Mouse (Mus musculus): ENCODE results near the gene Ndufs5. TPM values are rescaled to one million over a fixed set of nuclear protein-coding genes. Genes with fewer than 3 reads are reported as not detected.
A peak's percentile ranks its signal among the peaks of the same experiment; 100 is the strongest.

The Ndufs5 gene
- total and polyA plus RNA-seq, 3 experiments = 121 to 213 (median 174) TPM

- TF ChIP-seq GABPA (IDR thresholded peaks at IDR 0.05; ENCODE audit: insufficient replicate concordance, low read depth, low read length) = no peak
- TF ChIP-seq HCFC1 (IDR thresholded peaks at IDR 0.05; ENCODE audit: low read depth, low read length) = no peak
- TF ChIP-seq RAD21 (IDR thresholded peaks at IDR 0.05; ENCODE audit: low read depth, low read length) = no peak
- no peak for TF ChIP-seq MAX (IDR thresholded peaks at IDR 0.05; ENCODE audit: low read length)
- no peak; the same call in 1 of the 2 replicates for TF ChIP-seq CHD2 (IDR thresholded peaks at IDR 0.05; ENCODE audit: low read length)
- no peak for TF ChIP-seq ZKSCAN1 (IDR thresholded peaks at IDR 0.05; ENCODE audit: borderline replicate concordance, low read depth, low read length)
- no peak for TF ChIP-seq MAZ (IDR thresholded peaks at IDR 0.05; ENCODE audit: low read depth, low read length)
- TF ChIP-seq USF2 (conservative IDR thresholded peaks at IDR 0.05; ENCODE audit: low read depth, low read length) = no peak
- TF ChIP-seq PAX5 (IDR thresholded peaks at IDR 0.05; ENCODE audit: low read length) = no peak
- no peak for TF ChIP-seq MEF2A (IDR thresholded peaks at IDR 0.05; ENCODE audit: borderline replicate concordance, low read depth, low read length)
- no peak for TF ChIP-seq MXI1 (IDR thresholded peaks at IDR 0.05; ENCODE audit: low read depth, low read length)
- TF ChIP-seq POLR2AphosphoS2 (IDR thresholded peaks at IDR 0.05; ENCODE audit: low read depth, low read length) = no peak
- TF ChIP-seq ETS1 (conservative IDR thresholded peaks at IDR 0.05; ENCODE audit: low read depth, low read length) = no peak
- TF ChIP-seq MYC (IDR thresholded peaks at IDR 0.05; ENCODE audit: low read depth, low read length) = no peak
- TF ChIP-seq RCOR1 (conservative IDR thresholded peaks at IDR 0.05; ENCODE audit: low read depth, low read length) = no peak
- no peak for TF ChIP-seq ZC3H11A (IDR thresholded peaks at IDR 0.05; ENCODE audit: low read depth, low read length)
- TF ChIP-seq CTCF (conservative IDR thresholded peaks at IDR 0.05 in 1 of 2, IDR thresholded peaks at IDR 0.05 in 1 of 2; ENCODE audit: low read depth in 2 of 2, low read length in 2 of 2) = no peak
- TF ChIP-seq EP300 (IDR thresholded peaks at IDR 0.05; ENCODE audit: low read length) = no peak
- TF ChIP-seq CHD1 (IDR thresholded peaks at IDR 0.05; ENCODE audit: low read depth, low read length) = no peak
- Histone ChIP-seq H3K27me3 (replicated peaks) (peaks cover 62% of the 10 kb centered on the region), H3K9me3 (replicated peaks; ENCODE audit: low read length) (peaks cover 5% of the 10 kb centered on the region), H3K79me2 (replicated peaks; ENCODE audit: control insufficient read depth, extremely low read depth, insufficient read depth, poor library complexity, severe bottlenecking) (no peaks in the 10 kb centered on the region), H3K4me2 (ENCODE audit: insufficient read depth, low read depth, poor library complexity, severe bottlenecking) (peak overlapping the region; percentile 98), H3K4me3 (replicated peaks in 1 of 3; ENCODE audit: low read depth in 2 of 3, low read length in 2 of 3, poor library complexity in 1 of 3) (peak overlapping the region in 2 of 3 experiments; percentile 35 to 66), H3K27ac (ENCODE audit: insufficient read depth, low read depth) (no peak overlapping the region), H3K4me1 (ENCODE audit: control insufficient read depth in 1 of 2, insufficient read depth in 2 of 2) (peaks cover 4 to 6% of the 10 kb centered on the region in 2 experiments; a peak in 3 of 4 replicates), H3K36me3 (replicated peaks in 1 of 2; ENCODE audit: control insufficient read depth in 1 of 2, insufficient read depth in 1 of 2, low read length in 1 of 2) (no peaks in the 10 kb centered on the region), H3K9ac (ENCODE audit: insufficient read depth, low read depth) (peak overlapping the region; percentile 14; the same call in 1 of the 2 replicates)
- dilution Hi-C loops (cut with MboI; ENCODE audit: extremely low pct_ligation_motif_present, extremely low pct_unique_long_range_greater_than_20kb, low sequenced_read_pairs) (no loop called here), in situ Hi-C loops (cut with MboI; ENCODE audit: low pct_ligation_motif_present, low pct_unique_long_range_greater_than_20kb, low sequenced_read_pairs) (no loop called here)
- DNase-seq (ENCODE audit: extremely low read depth) = no peak
Observed at GRCm38 (mm10) chr4:123686368-123687024, 31.5 kb downstream of the Ndufs5 start.

GRCm38 (mm10) chr4:123685506-123686242, 32.3 kb downstream of the Ndufs5 start:
- in situ Hi-C loops (cut with MboI; ENCODE audit: low pct_ligation_motif_present, low pct_unique_long_range_greater_than_20kb, low sequenced_read_pairs) (no loop called here), dilution Hi-C loops (cut with MboI; ENCODE audit: extremely low pct_ligation_motif_present, extremely low pct_unique_long_range_greater_than_20kb, low sequenced_read_pairs) (no loop called here)
- Histone ChIP-seq H3K79me2 (replicated peaks; ENCODE audit: control insufficient read depth, extremely low read depth, insufficient read depth, poor library complexity, severe bottlenecking) (no peaks in the 10 kb centered on the region), H3K36me3 (replicated peaks in 1 of 2; ENCODE audit: control insufficient read depth in 1 of 2, insufficient read depth in 1 of 2, low read length in 1 of 2) (no peaks in the 10 kb centered on the region), H3K4me3 (replicated peaks in 1 of 3; ENCODE audit: low read depth in 2 of 3, low read length in 2 of 3, poor library complexity in 1 of 3) (no peak overlapping the region), H3K27me3 (replicated peaks) (peaks cover 68% of the 10 kb centered on the region), H3K9ac (ENCODE audit: insufficient read depth, low read depth) (no peak overlapping the region), H3K4me1 (ENCODE audit: control insufficient read depth in 1 of 2, insufficient read depth in 2 of 2) (peaks cover 4 to 6% of the 10 kb centered on the region in 2 experiments; a peak in 3 of 4 replicates), H3K9me3 (replicated peaks; ENCODE audit: low read length) (peaks cover 5% of the 10 kb centered on the region), H3K4me2 (ENCODE audit: insufficient read depth, low read depth, poor library complexity, severe bottlenecking) (no peak overlapping the region), H3K27ac (ENCODE audit: insufficient read depth, low read depth) (no peak overlapping the region)
- no peak for DNase-seq (ENCODE audit: extremely low read depth)
- TF ChIP-seq MAZ (IDR thresholded peaks at IDR 0.05; ENCODE audit: low read depth, low read length) (no peak), ETS1 (conservative IDR thresholded peaks at IDR 0.05; ENCODE audit: low read depth, low read length) (no peak), SIN3A (IDR thresholded peaks at IDR 0.05; ENCODE audit: low read length) (no peak), MAFK (IDR thresholded peaks at IDR 0.05; ENCODE audit: insufficient replicate concordance, low read length) (no peak), IRF4 (IDR thresholded peaks at IDR 0.05; ENCODE audit: low read depth, low read length) (no peak), MEF2A (IDR thresholded peaks at IDR 0.05; ENCODE audit: borderline replicate concordance, low read depth, low read length) (no peak), USF1 (IDR thresholded peaks at IDR 0.05; ENCODE audit: low read depth, low read length) (no peak), POLR2AphosphoS2 (IDR thresholded peaks at IDR 0.05; ENCODE audit: low read depth, low read length) (no peak)
